1 mouse cellular context compared by ENCODE assay signal in genomic region chr7:48864671-48865458, GRCm38 (mm10).
TF ChIP-seq lines count a peak whose summit lies in the region.

No protein-coding gene starts in this region.

TF ChIP-seq in MEL, 35 proteins besides CTCF, POLR2A, EP300 and RAD21 (continued from another document):
- TF ChIP-seq ZMIZ1 (IDR thresholded peaks at IDR 0.05; ENCODE audit: low read depth, low read length) (no peak; the same call in 1 of the 2 replicates), NRF1 (IDR thresholded peaks at IDR 0.05; ENCODE audit: insufficient read depth, low read depth, low read length, poor library complexity, severe bottlenecking) (no peak), MXI1 (IDR thresholded peaks at IDR 0.05; ENCODE audit: low read depth, low read length) (no peak), GATA1 (IDR thresholded peaks at IDR 0.05; ENCODE audit: low read depth, low read length) (peak; percentile 46), USF1 (IDR thresholded peaks at IDR 0.05; ENCODE audit: low read depth, low read length) (no peak), MYB (IDR thresholded peaks at IDR 0.05; ENCODE audit: low read depth, low read length) (peak; percentile 87), BHLHE40 (IDR thresholded peaks at IDR 0.05; ENCODE audit: borderline replicate concordance, low read depth, low read length) (0 out of 2 replicates have a peak, but pooled peaks have one; percentile 3), KAT2A (conservative IDR thresholded peaks at IDR 0.05; ENCODE audit: low read depth, low read length) (no peak), JUND (IDR thresholded peaks at IDR 0.05; ENCODE audit: low read depth, low read length) (no peak), ETS1 (IDR thresholded peaks at IDR 0.05; ENCODE audit: low read depth, low read length) (peak; percentile 55), CHD1 (IDR thresholded peaks at IDR 0.05; ENCODE audit: low read depth, low read length) (no peak), USF2 (IDR thresholded peaks at IDR 0.05; ENCODE audit: borderline replicate concordance in 1 of 2, insufficient read depth in 1 of 2, low read depth in 1 of 2, low read length in 2 of 2) (no peak), POLR2AphosphoS2 (IDR thresholded peaks at IDR 0.05; ENCODE audit: low read length) (0 out of 2 replicates have a peak, but pooled peaks have one; percentile 37), TCF12 (IDR thresholded peaks at IDR 0.05; ENCODE audit: low read depth, low read length) (peak; percentile 87), E2F4 (IDR thresholded peaks at IDR 0.05; ENCODE audit: borderline replicate concordance, low read depth, low read length) (no peak), ZNF384 (IDR thresholded peaks at IDR 0.05; ENCODE audit: low read depth, low read length) (no peak), CHD2 (IDR thresholded peaks at IDR 0.05; ENCODE audit: low read length) (no peak), RCOR1 (IDR thresholded peaks at IDR 0.05; ENCODE audit: low read depth, low read length) (no peak; the same call in 1 of the 2 replicates), NELFE (IDR thresholded peaks at IDR 0.05; ENCODE audit: low read depth, low read length) (no peak; the same call in 1 of the 2 replicates), SIN3A (IDR thresholded peaks at IDR 0.05; ENCODE audit: low read length) (no peak; the same call in none of the 2 replicates), MAX (IDR thresholded peaks at IDR 0.05; ENCODE audit: low read length) (no peak), SMC3 (IDR thresholded peaks at IDR 0.05; ENCODE audit: low read depth, low read length) (no peak), MYC (IDR thresholded peaks at IDR 0.05; ENCODE audit: low read depth, low read length) (no peak), POLR2AphosphoS5 (IDR thresholded peaks at IDR 0.05; ENCODE audit: borderline replicate concordance, low read depth, low read length) (no peak), ZC3H11A (IDR thresholded peaks at IDR 0.05; ENCODE audit: low read depth, low read length) (no peak), TAL1 (IDR thresholded peaks at IDR 0.05; ENCODE audit: low read length) (peak; percentile 78), ZKSCAN1 (IDR thresholded peaks at IDR 0.05; ENCODE audit: low read depth, low read length) (no peak)
